Mouse (Mus musculus): ENCODE data around the gene Slc9a7. TPM values are rescaled to one million over a fixed set of nuclear protein-coding genes. Genes with fewer than 3 reads are reported as not detected.

Slc9a7 gene
- polyA plus RNA-seq, 1 experiment from 2014 or later = 0.28 TPM

GRCm38 (mm10) chrX:20157519-20157918 is 134.1 kb downstream of the Slc9a7 start:
- Histone ChIP-seq H3K4me1 (replicated peaks; ENCODE audit: control insufficient read depth, insufficient read depth) (no peaks in the 10 kb centered on the region), H3K36me3 (ENCODE audit: control insufficient read depth, insufficient read depth, low read length) (no peaks in the 10 kb centered on the region), H3K4me3 (ENCODE audit: low read depth, low read length) (no peak overlapping the region), H3K27ac (replicated peaks) (no peak overlapping the region), H3K9me3 (ENCODE audit: control insufficient read depth, low read length) (no peaks in the 10 kb centered on the region), H3K27me3 (ENCODE audit: control insufficient read depth, insufficient read depth, low read length) (no peaks in the 10 kb centered on the region), H3K4me2 (replicated peaks; ENCODE audit: low read depth) (no peak overlapping the region), H3K9ac (ENCODE audit: low read length) (no peak overlapping the region)
- TF ChIP-seq EP300 (optimal IDR thresholded peaks at IDR 0.05) = no peak
- TF ChIP-seq CTCF (IDR thresholded peaks at IDR 0.05; ENCODE audit: low read depth) = peak; percentile 71
- DNase-seq (ENCODE audit: low spot score) (no peak), ATAC-seq (ENCODE audit: low FRiP score, low TSS enrichment) (no peak)
- WGBS = 6% methylated on average over 2 of the region's 2 CpGs

- Histone ChIP-seq H3K9ac (ENCODE audit: low read length) (no peak overlapping the region), H3K27ac (replicated peaks) (no peak overlapping the region), H3K4me1 (replicated peaks; ENCODE audit: control insufficient read depth, insufficient read depth) (no peaks in the 10 kb centered on the region), H3K9me3 (ENCODE audit: control insufficient read depth, low read length) (no peaks in the 10 kb centered on the region), H3K36me3 (ENCODE audit: control insufficient read depth, insufficient read depth, low read length) (no peaks in the 10 kb centered on the region), H3K4me2 (replicated peaks; ENCODE audit: low read depth) (no peak overlapping the region), H3K27me3 (ENCODE audit: control insufficient read depth, insufficient read depth, low read length) (no peaks in the 10 kb centered on the region), H3K4me3 (ENCODE audit: low read depth, low read length) (no peak overlapping the region)
- ATAC-seq (ENCODE audit: low FRiP score, low TSS enrichment) = no peak
- DNase-seq (ENCODE audit: low spot score) = no peak
- 67% methylated on average over 1 of the region's 1 CpGs for WGBS
- TF ChIP-seq EP300 (optimal IDR thresholded peaks at IDR 0.05) (no peak), CTCF (IDR thresholded peaks at IDR 0.05; ENCODE audit: low read depth) (no peak)
These were observed 162.1 kb downstream of the Slc9a7 start for GRCm38 (mm10) chrX:20129466-20129865.

GRCm38 (mm10) chrX:20128951-20129350 is 162.7 kb downstream of the Slc9a7 start:
- no peaks in the 10 kb centered on the region for H3K36me3 ChIP-seq (ENCODE audit: control insufficient read depth, insufficient read depth, low read length)
- no peak overlapping the region for H3K27ac ChIP-seq (replicated peaks)
- ATAC-seq (ENCODE audit: low FRiP score, low TSS enrichment) = no peak
- TF ChIP-seq EP300 (optimal IDR thresholded peaks at IDR 0.05) (no peak), CTCF (IDR thresholded peaks at IDR 0.05; ENCODE audit: low read depth) (no peak)
- H3K4me3 ChIP-seq (ENCODE audit: low read depth, low read length) = no peak overlapping the region
- DNase-seq (ENCODE audit: low spot score) = no peak
- H3K4me2 ChIP-seq (replicated peaks; ENCODE audit: low read depth) = no peak overlapping the region
- no peak overlapping the region for H3K9ac ChIP-seq (ENCODE audit: low read length)
- H3K4me1 ChIP-seq (replicated peaks; ENCODE audit: control insufficient read depth, insufficient read depth) = no peaks in the 10 kb centered on the region
- no peaks in the 10 kb centered on the region for H3K27me3 ChIP-seq (ENCODE audit: control insufficient read depth, insufficient read depth, low read length)
- H3K9me3 ChIP-seq (ENCODE audit: control insufficient read depth, low read length) = no peaks in the 10 kb centered on the region

- no peak for DNase-seq (ENCODE audit: low spot score)
- Histone ChIP-seq H3K27ac (replicated peaks) (no peak overlapping the region), H3K27me3 (ENCODE audit: control insufficient read depth, insufficient read depth, low read length) (no peaks in the 10 kb centered on the region), H3K4me2 (replicated peaks; ENCODE audit: low read depth) (no peak overlapping the region), H3K4me3 (ENCODE audit: low read depth, low read length) (no peak overlapping the region), H3K4me1 (replicated peaks; ENCODE audit: control insufficient read depth, insufficient read depth) (no peaks in the 10 kb centered on the region), H3K9ac (ENCODE audit: low read length) (no peak overlapping the region), H3K36me3 (ENCODE audit: control insufficient read depth, insufficient read depth, low read length) (no peaks in the 10 kb centered on the region), H3K9me3 (ENCODE audit: control insufficient read depth, low read length) (no peaks in the 10 kb centered on the region)
- no peak for ATAC-seq (ENCODE audit: low FRiP score, low TSS enrichment)
- 50% methylated on average over 2 of the region's 2 CpGs for WGBS
- TF ChIP-seq EP300 (optimal IDR thresholded peaks at IDR 0.05) (no peak), CTCF (IDR thresholded peaks at IDR 0.05; ENCODE audit: low read depth) (no peak)
These were observed 166.1 kb downstream of the Slc9a7 start for GRCm38 (mm10) chrX:20125481-20125880.

GRCm38 (mm10) chrX:20117717-20118116 is 173.9 kb downstream of the Slc9a7 start:
- no peaks in the 10 kb centered on the region for H3K27me3 ChIP-seq (ENCODE audit: control insufficient read depth, insufficient read depth, low read length)
- H3K4me2 ChIP-seq (replicated peaks; ENCODE audit: low read depth) = no peak overlapping the region
- H3K9me3 ChIP-seq (ENCODE audit: control insufficient read depth, low read length) = no peaks in the 10 kb centered on the region
- H3K36me3 ChIP-seq (ENCODE audit: control insufficient read depth, insufficient read depth, low read length) = no peaks in the 10 kb centered on the region
- DNase-seq (ENCODE audit: low spot score) = no peak
- 77% methylated on average over 2 of the region's 2 CpGs for WGBS
- H3K9ac ChIP-seq (ENCODE audit: low read length) = no peak overlapping the region
- TF ChIP-seq CTCF (IDR thresholded peaks at IDR 0.05; ENCODE audit: low read depth) = no peak
- TF ChIP-seq EP300 (optimal IDR thresholded peaks at IDR 0.05) = no peak
- H3K4me1 ChIP-seq (replicated peaks; ENCODE audit: control insufficient read depth, insufficient read depth) = no peaks in the 10 kb centered on the region
- no peak overlapping the region for H3K4me3 ChIP-seq (ENCODE audit: low read depth, low read length)
- H3K27ac ChIP-seq (replicated peaks) = no peak overlapping the region
- ATAC-seq (ENCODE audit: low FRiP score, low TSS enrichment) = no peak

- ATAC-seq (ENCODE audit: low FRiP score, low TSS enrichment) = no peak
- WGBS = 46% methylated on average over 4 of the region's 4 CpGs
- TF ChIP-seq CTCF (IDR thresholded peaks at IDR 0.05; ENCODE audit: low read depth) = no peak
- TF ChIP-seq EP300 (optimal IDR thresholded peaks at IDR 0.05) = no peak
These were observed 221.4 kb downstream of the Slc9a7 start for GRCm38 (mm10) chrX:20070196-20070595.

More at GRCm38 (mm10) chrX:20070196-20070595, 221.4 kb downstream of the Slc9a7 start:
- Histone ChIP-seq H3K36me3 (ENCODE audit: control insufficient read depth, insufficient read depth, low read length) (no peaks in the 10 kb centered on the region), H3K9ac (ENCODE audit: low read length) (no peak overlapping the region), H3K4me1 (replicated peaks; ENCODE audit: control insufficient read depth, insufficient read depth) (no peaks in the 10 kb centered on the region), H3K9me3 (ENCODE audit: control insufficient read depth, low read length) (no peaks in the 10 kb centered on the region), H3K4me2 (replicated peaks; ENCODE audit: low read depth) (no peak overlapping the region), H3K27ac (replicated peaks) (no peak overlapping the region), H3K27me3 (ENCODE audit: control insufficient read depth, insufficient read depth, low read length) (no peaks in the 10 kb centered on the region), H3K4me3 (ENCODE audit: low read depth, low read length) (no peak overlapping the region)
- no peak for DNase-seq (ENCODE audit: low spot score)
